Mouse (Mus musculus) stomach, embryonic 14.5 days (tissue): ENCODE data around the gene Gm21958. TPM values are rescaled to one million over a fixed set of nuclear protein-coding genes. Genes with fewer than 3 reads are reported as not detected.

Experiments
- ATAC-seq: fragments of 200-750 bp; cut with Nextera tagmentation; 2 replicates; pipeline ENCODE4 v1.8.0; 2017; ENCODE audit warnings: low read depth, moderate TSS enrichment; ENCODE audit not compliant: insufficient number of reproducible peaks, insufficient read depth, low FRiP score
- H3K27ac ChIP-seq: fragments of 300-500 bp; sonication (generic); 2 replicates; pipeline ENCODE4 v1.5.1; 2014; ENCODE audit warnings: mild to moderate bottlenecking, low read length, moderate library complexity, mixed read lengths
- H3K27me3 ChIP-seq: fragments of 300-500 bp; sonication (generic); 2 replicates; pipeline ENCODE4 v1.6.1; 2014; ENCODE audit warnings: low read length, control low read depth, mixed read lengths; ENCODE audit not compliant: control insufficient read depth, insufficient read depth
- H3K36me3 ChIP-seq: fragments of 300-500 bp; sonication (generic); 2 replicates; pipeline ENCODE4 v1.6.1; 2014; ENCODE audit warnings: mild to moderate bottlenecking, control low read depth, low read length, moderate library complexity, mixed read lengths; ENCODE audit not compliant: control insufficient read depth, insufficient read depth
- H3K4me1 ChIP-seq: fragments of 300-500 bp; sonication (generic); 2 replicates; pipeline ENCODE4 v1.6.1; 2014; ENCODE audit warnings: low read length, control low read depth, mixed read lengths; ENCODE audit not compliant: control insufficient read depth, insufficient read depth
- H3K4me2 ChIP-seq: fragments of 300-500 bp; sonication (generic); replicated peaks from 2 replicates; pipeline ENCODE4 v1.6.1; 2014; ENCODE audit warnings: low read depth, low read length, control low read depth
- H3K4me3 ChIP-seq: fragments of 300-500 bp; sonication (generic); 2 replicates; pipeline ENCODE4 v1.5.1; 2014; ENCODE audit warnings: low read depth, low read length, control low read depth
- H3K9ac ChIP-seq: fragments of 300-500 bp; sonication (generic); replicated peaks from 2 replicates; pipeline ENCODE4 v1.6.1; 2014; ENCODE audit warnings: low read depth, mild to moderate bottlenecking, control low read depth, low read length, moderate library complexity, mixed read lengths
- H3K9me3 ChIP-seq: fragments of 300-500 bp; sonication (generic); 2 replicates; pipeline ENCODE4 v1.6.1; 2016; ENCODE audit warnings: low read depth, low read length, control low read depth; ENCODE audit not compliant: control insufficient read depth
- WGBS: fragments of 180-500 bp; shearing (Covaris S2); extraction: QIAGEN DNeasy Blood & Tissue Kit; methylation state at CpG from one replicate; pipeline ENCODE4 v1.1.7; 2014; 5-methylcytosine and 5-hydroxymethylcytosine counted together
- polyA plus RNA-seq: library from polyadenylated mRNA; unstranded; fragments of >200 nt; fragmentation: Nextera tagmentation; extraction: Ambion mirVana; gene quantifications from 2 replicates; pipeline ENCODE4 v1.2.1, GENCODE M21; 2014

Gm21958 gene
- 1.4 and 1.9 TPM in 2 replicates for polyA plus RNA-seq

GRCm38 (mm10) chr3:54714253-54714652, at the start of gene Gm21958:
Gene Gm21958, minus strand, starts transcription at chr3:54714353.
- no peak for ATAC-seq

GRCm38 (mm10) chr3:54761258-54761657, 47.1 kb upstream of the Gm21958 start:
- Histone ChIP-seq H3K4me2 (no peak overlapping the region), H3K36me3 (no peaks in the 10 kb centered on the region), H3K27ac (no peak overlapping the region), H3K9ac (no peak overlapping the region), H3K4me1 (peaks cover 9% of the 10 kb centered on the region; the same call in 1 of the 2 replicates), H3K9me3 (no peaks in the 10 kb centered on the region), H3K4me3 (no peak overlapping the region), H3K27me3 (no peaks in the 10 kb centered on the region)
- 67% methylated on average over 1 of the region's 1 CpGs for WGBS
- no peak for ATAC-seq

More at GRCm38 (mm10) chr3:54714253-54714652, at the start of gene Gm21958:
- H3K9me3 ChIP-seq, result no peaks in the 10 kb centered on the region
- no peak within 1 kb of the TSS for H3K27ac ChIP-seq
- no peak within 1 kb of the TSS for H3K4me2 ChIP-seq
- WGBS, result 90% methylated on average over 6 of the region's 6 CpGs
- H3K27me3 ChIP-seq, result no peaks in the 10 kb centered on the region
- no peak within 1 kb of the TSS for H3K4me3 ChIP-seq
- H3K4me1 ChIP-seq, result no peaks in the 10 kb centered on the region
- no peak within 1 kb of the TSS for H3K9ac ChIP-seq
- peaks cover 79% of the 10 kb centered on the region for H3K36me3 ChIP-seq

- no peak for ATAC-seq
Observed at GRCm38 (mm10) chr3:54760321-54761115, 46.4 kb upstream of the Gm21958 start.

GRCm38 (mm10) chr3:54759211-54759610, 45.1 kb upstream of the Gm21958 start:
- no peak overlapping the region for H3K4me2 ChIP-seq
- H3K9ac ChIP-seq, result no peak overlapping the region
- peaks cover 9% of the 10 kb centered on the region; the same call in 1 of the 2 replicates for H3K4me1 ChIP-seq
- no peak for ATAC-seq
- H3K9me3 ChIP-seq, result no peaks in the 10 kb centered on the region
- 57% methylated on average over 9 of the region's 9 CpGs for WGBS
- no peak overlapping the region for H3K4me3 ChIP-seq
- H3K36me3 ChIP-seq, result no peaks in the 10 kb centered on the region
- H3K27ac ChIP-seq, result no peak overlapping the region
- H3K27me3 ChIP-seq, result no peaks in the 10 kb centered on the region

More at GRCm38 (mm10) chr3:54760321-54761115, 46.4 kb upstream of the Gm21958 start:
- no peak overlapping the region for H3K4me3 ChIP-seq
- no peaks in the 10 kb centered on the region for H3K9me3 ChIP-seq
- no peak overlapping the region for H3K4me2 ChIP-seq
- H3K4me1 ChIP-seq, result peaks cover 9% of the 10 kb centered on the region; the same call in 1 of the 2 replicates
- H3K27ac ChIP-seq, result no peak overlapping the region
- WGBS, result 48% methylated on average over 15 of the region's 15 CpGs
- H3K27me3 ChIP-seq, result no peaks in the 10 kb centered on the region
- H3K36me3 ChIP-seq, result no peaks in the 10 kb centered on the region
- no peak overlapping the region for H3K9ac ChIP-seq

GRCm38 (mm10) chr3:54757446-54757845, 43.3 kb upstream of the Gm21958 start:
- Histone ChIP-seq H3K9me3 (no peaks in the 10 kb centered on the region), H3K4me2 (peak overlapping the region; percentile 96), H3K4me3 (no peak overlapping the region), H3K4me1 (peaks cover 9% of the 10 kb centered on the region; the same call in 1 of the 2 replicates), H3K9ac (no peak overlapping the region), H3K36me3 (no peaks in the 10 kb centered on the region), H3K27me3 (no peaks in the 10 kb centered on the region), H3K27ac (no peak overlapping the region)
- 48% methylated on average over 8 of the region's 8 CpGs for WGBS
- no peak for ATAC-seq

GRCm38 (mm10) chr3:54756058-54756457, 41.9 kb upstream of the Gm21958 start:
- no peak for ATAC-seq
- Histone ChIP-seq H3K4me1 (peaks cover 9% of the 10 kb centered on the region; the same call in 1 of the 2 replicates), H3K27ac (peak overlapping the region; percentile 68), H3K36me3 (no peaks in the 10 kb centered on the region), H3K4me2 (peak overlapping the region; percentile 96), H3K27me3 (no peaks in the 10 kb centered on the region), H3K4me3 (peak overlapping the region; percentile 69), H3K9me3 (no peaks in the 10 kb centered on the region), H3K9ac (0 out of 2 replicates have a peak overlapping the region, but pooled peaks have one; percentile 28)
- 2% methylated on average over 11 of the region's 11 CpGs for WGBS

- peak; percentile 81 for ATAC-seq
- Histone ChIP-seq H3K9me3 (no peaks in the 10 kb centered on the region), H3K4me3 (peak within 1 kb of the TSS; percentile 69), H3K9ac (peak within 1 kb of the TSS; percentile 66), H3K27me3 (no peaks in the 10 kb centered on the region), H3K36me3 (peaks cover 2% of the 10 kb centered on the region; the same call in 1 of the 2 replicates), H3K27ac (peak within 1 kb of the TSS; percentile 68), H3K4me2 (peak within 1 kb of the TSS; percentile 96), H3K4me1 (peaks cover 9% of the 10 kb centered on the region; the same call in 1 of the 2 replicates)
- WGBS, result under 1% methylated on average over 65 of the region's 66 CpGs
Observed at GRCm38 (mm10) chr3:54755145-54756041, 41.2 kb upstream of the Gm21958 start, which contains the start of gene Smad9. Gene Smad9, plus strand, starts transcription at chr3:54755582.

- Histone ChIP-seq H3K27me3 (no peaks in the 10 kb centered on the region), H3K36me3 (peaks cover 21% of the 10 kb centered on the region; the same call in 1 of the 2 replicates), H3K4me2 (no peak overlapping the region), H3K4me3 (no peak overlapping the region), H3K4me1 (peaks cover 9% of the 10 kb centered on the region; the same call in 1 of the 2 replicates), H3K9ac (no peak overlapping the region), H3K9me3 (no peaks in the 10 kb centered on the region), H3K27ac (no peak overlapping the region)
- ATAC-seq, result no peak
- 72% methylated on average over 4 of the region's 4 CpGs for WGBS
Observed at GRCm38 (mm10) chr3:54753411-54753810, 39.3 kb upstream of the Gm21958 start.
